Mouse (Mus musculus) erythroid progenitor cell, adult 5-6 weeks (primary cell): Measurements from ENCODE around the gene Ccdc69. TPM values are rescaled to one million over a fixed set of nuclear protein-coding genes. Genes with fewer than 3 reads are reported as not detected.

ENCODE experiments used
- ATAC-seq: replicated peaks from 2 replicates; pipeline ENCODE4 v1.8.0; 2016; ENCODE audit warnings: moderate number of reproducible peaks, mild to moderate bottlenecking, moderate TSS enrichment, inconsistent platforms; ENCODE audit not compliant: poor library complexity, low FRiP score, severe bottlenecking
- total RNA-seq, 2 experiments: library from RNA; stranded (forward) in 1 of 2; stranded (reverse) in 1 of 2; fragments of 150-400 nt in 1 of 2; fragments of 186-747, 209-891 nt in 1 of 2; gene quantifications; 2 replicates each; pipeline versions ENCODE4 v1.2.3 to v1.2.4; 2015 to 2017; ENCODE audit warnings: low replicate concordance in 2 of 2

The Ccdc69 gene
- total RNA-seq, 2 experiments from 2014 or later: 2.1 to 7.1 TPM

- ATAC-seq: no peak
Observed at GRCm38 (mm10) chr11:55017201-55017600, 60.7 kb downstream of the Ccdc69 start.

DNA sequence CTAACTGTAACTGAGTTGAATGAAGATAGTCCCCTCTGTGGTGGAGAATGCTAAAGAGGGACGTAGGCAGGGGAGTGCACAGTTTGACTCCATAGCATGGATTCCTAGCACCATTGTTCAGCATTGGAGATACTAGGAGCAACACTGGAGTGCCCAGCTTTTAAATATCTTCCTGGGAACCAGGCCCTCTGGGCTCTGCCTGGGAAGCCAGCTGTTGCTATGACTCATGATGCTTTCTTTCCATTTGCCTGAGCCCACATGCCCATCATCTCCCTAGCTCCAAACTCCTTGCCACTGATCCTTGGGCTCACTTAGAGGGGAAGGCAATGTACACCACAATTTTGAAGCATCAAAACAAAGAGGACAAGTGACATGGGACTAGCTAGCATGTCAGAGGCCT is 61.2 kb downstream of the Ccdc69 start:
- ATAC-seq: no peak

GRCm38 (mm10) chr11:55015831-55016241 is 62.1 kb downstream of the Ccdc69 start:
- no peak for ATAC-seq

GRCm38 (mm10) chr11:55015264-55015663 is 62.7 kb downstream of the Ccdc69 start:
- no peak for ATAC-seq

DNA sequence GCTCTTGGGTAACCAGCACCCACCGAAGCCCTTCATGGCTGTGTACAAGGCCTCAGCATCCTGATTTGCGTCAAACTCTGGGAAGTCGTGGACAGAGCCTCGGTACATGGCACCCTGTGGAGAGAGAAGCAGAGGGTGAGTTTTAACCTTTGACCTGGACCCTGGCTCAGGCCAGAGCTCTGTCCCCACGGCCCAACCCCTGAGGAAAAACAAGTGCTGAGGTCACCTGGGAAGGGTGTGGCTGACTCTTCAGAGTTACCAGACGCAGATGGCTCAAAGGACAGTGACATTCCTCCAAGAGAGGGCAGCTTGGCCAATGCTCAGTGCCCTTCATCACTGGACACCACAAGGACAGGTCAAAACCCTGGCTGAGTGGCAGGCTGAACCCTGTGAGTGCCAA is 64.1 kb downstream of the Ccdc69 start:
- no peak for ATAC-seq

- ATAC-seq: no peak
Observed at GRCm38 (mm10) chr11:55012551-55013521, 65.1 kb downstream of the Ccdc69 start.

GRCm38 (mm10) chr11:55011440-55011839 is 66.5 kb downstream of the Ccdc69 start:
- ATAC-seq: no peak

DNA sequence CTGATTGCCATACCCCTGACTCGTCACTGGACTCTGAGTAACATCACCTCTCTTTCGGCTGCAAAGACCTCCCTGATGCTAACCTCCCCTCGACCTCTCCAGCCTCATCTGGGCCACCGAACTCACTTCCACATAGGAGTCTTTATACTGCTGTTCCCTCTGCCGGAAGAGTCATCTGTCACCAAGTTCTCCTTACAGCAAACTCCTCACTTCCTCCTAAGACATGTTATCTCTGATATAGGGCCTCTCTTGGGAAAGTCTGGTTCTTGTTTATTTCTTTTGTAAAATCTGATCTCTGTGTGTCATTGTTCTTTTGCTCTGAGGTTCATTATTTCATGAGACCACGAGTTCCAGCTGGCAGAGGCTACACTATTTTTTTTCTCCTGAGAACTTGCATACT is 69.7 kb downstream of the Ccdc69 start:
- ATAC-seq: no peak

DNA sequence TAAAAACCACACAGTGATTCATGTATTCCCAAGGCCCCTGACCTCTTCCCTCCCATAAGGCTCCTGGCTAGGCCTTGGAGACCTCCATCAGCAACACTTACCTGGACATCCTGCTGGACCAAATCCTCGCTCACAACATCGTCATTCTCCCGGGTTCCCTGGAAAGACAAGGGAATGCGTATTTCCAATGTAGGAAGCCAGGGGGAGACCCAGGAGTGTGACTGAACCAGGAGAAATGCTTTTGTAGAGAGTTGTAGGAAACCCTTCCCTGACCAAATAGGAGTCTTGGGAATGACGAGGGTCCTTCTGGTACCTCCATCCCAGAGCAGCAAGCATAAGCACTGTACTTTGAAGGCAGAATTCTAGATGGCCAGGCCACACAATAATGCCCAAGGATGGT is 72.2 kb downstream of the Ccdc69 start:
- no peak for ATAC-seq

DNA sequence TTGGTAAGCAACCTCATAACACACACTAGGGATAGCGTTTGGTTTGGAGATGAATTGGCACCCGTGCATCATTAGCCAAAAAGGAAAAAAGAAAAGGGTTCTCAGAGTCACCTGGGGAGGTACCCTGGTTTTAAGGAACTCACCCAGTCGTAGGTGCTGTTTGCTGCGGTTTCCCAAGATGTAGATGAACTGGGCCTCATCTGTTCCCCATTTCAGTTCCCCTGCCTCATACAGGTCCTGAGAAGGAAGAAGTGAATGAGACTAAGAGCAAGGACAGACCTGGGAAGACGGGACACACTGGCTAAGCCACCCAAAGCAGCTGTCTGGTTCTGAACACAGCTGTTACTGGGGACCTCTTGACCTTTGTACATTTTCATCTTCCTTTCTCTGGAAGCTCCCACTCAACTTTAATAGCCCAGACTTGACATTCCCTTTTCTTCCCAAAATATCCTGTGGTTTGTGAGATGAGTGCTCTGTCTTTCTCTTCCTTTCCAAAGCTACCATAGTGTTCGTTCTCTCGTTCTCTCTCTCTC is 72.9 kb downstream of the Ccdc69 start:
- ATAC-seq: no peak

Other genes with a start within 250 kb of the Ccdc69 start
- 0.84 and 1.4 TPM in 2 replicates for gene Lyrm7, start 217.2 kb downstream of the Ccdc69 start, total RNA-seq (2015; ENCODE audit: low replicate concordance)
- gene Lyrm7, start 217.2 kb downstream of the Ccdc69 start, total RNA-seq (2017; ENCODE audit: low replicate concordance): 1.2 and 1.4 TPM in 2 replicates
- gene Hint1, start 211.7 kb downstream of the Ccdc69 start, total RNA-seq (2015; ENCODE audit: low replicate concordance): 138 and 146 TPM in 2 replicates
- 123 and 160 TPM in 2 replicates for gene Hint1, start 211.7 kb downstream of the Ccdc69 start, total RNA-seq (2017; ENCODE audit: low replicate concordance)
- gene Gpx3, start 175.7 kb downstream of the Ccdc69 start, total RNA-seq (2015; ENCODE audit: low replicate concordance): 15.5 and 29.3 TPM in 2 replicates
- 0.30 and 2.4 TPM in 2 replicates for gene Gpx3, start 175.7 kb downstream of the Ccdc69 start, total RNA-seq (2017; ENCODE audit: low replicate concordance)
- gene Tnip1, start 115.2 kb downstream of the Ccdc69 start, total RNA-seq (2015; ENCODE audit: low replicate concordance): 6.3 and 7.9 TPM in 2 replicates
- 3.3 and 8.7 TPM in 2 replicates for gene Tnip1, start 115.2 kb downstream of the Ccdc69 start, total RNA-seq (2017; ENCODE audit: low replicate concordance)
- gene Anxa6, start 44.7 kb downstream of the Ccdc69 start, total RNA-seq (2015; ENCODE audit: low replicate concordance): 12.3 and 15.1 TPM in 2 replicates
- 14.6 and 16.3 TPM in 2 replicates for gene Anxa6, start 44.7 kb downstream of the Ccdc69 start, total RNA-seq (2017; ENCODE audit: low replicate concordance)
- gene Gm2a, start 20.0 kb upstream of the Ccdc69 start, total RNA-seq (2015; ENCODE audit: low replicate concordance): 26.4 and 26.7 TPM in 2 replicates
- 10.9 and 13.8 TPM in 2 replicates for gene Gm2a, start 20.0 kb upstream of the Ccdc69 start, total RNA-seq (2017; ENCODE audit: low replicate concordance)
- gene Slc36a3, start 73.6 kb upstream of the Ccdc69 start, total RNA-seq (2015; ENCODE audit: low replicate concordance): not detected in 2 replicates
- gene Slc36a3, start 73.6 kb upstream of the Ccdc69 start, total RNA-seq (2017; ENCODE audit: low replicate concordance): not detected in 2 replicates
- gene Slc36a2, start 106.9 kb upstream of the Ccdc69 start, total RNA-seq (2015; ENCODE audit: low replicate concordance): not detected in 2 replicates
- gene Slc36a2, start 106.9 kb upstream of the Ccdc69 start, total RNA-seq (2017; ENCODE audit: low replicate concordance): not detected in 2 replicates
- 2.5 and 5.8 TPM in 2 replicates for gene Slc36a1, start 126.2 kb upstream of the Ccdc69 start, total RNA-seq (2015; ENCODE audit: low replicate concordance)
- gene Slc36a1, start 126.2 kb upstream of the Ccdc69 start, total RNA-seq (2017; ENCODE audit: low replicate concordance): 1.5 and 1.8 TPM in 2 replicates